Mouse (Mus musculus): ENCODE measurements around the gene Zfp958. TPM values are rescaled to one million over a fixed set of nuclear protein-coding genes. Genes with fewer than 3 reads are reported as not detected.
"Not testable (repeated sequence)": the region's sequence is repeated elsewhere in the genome, so short reads cannot be mapped to it uniquely, and the experiment has no call there.

Gene Zfp958
- total and polyA plus RNA-seq, 2 experiments from 2014 or later: 10.0 to 10.7 TPM

- no peaks in the 10 kb centered on the region for H3K9me3 ChIP-seq (ENCODE audit: low read length)
- TF ChIP-seq CTCF (IDR thresholded peaks at IDR 0.05): peak; percentile 88
- no peaks in the 10 kb centered on the region for H3K27me3 ChIP-seq (ENCODE audit: insufficient read depth, low read length)
- DNase-seq (ENCODE audit: low spot score) (peak; percentile 94), ATAC-seq (ENCODE audit: low FRiP score) (peak; percentile 86)
- no peak overlapping the region for H3K9ac ChIP-seq (replicated peaks; ENCODE audit: low read length, poor library complexity, severe bottlenecking)
- no peak overlapping the region for H3K4me3 ChIP-seq (ENCODE audit: low read depth, low read length)
- WGBS: 36% methylated on average over 9 of the region's 9 CpGs
- no peak overlapping the region for H3K27ac ChIP-seq (ENCODE audit: low read depth, low read length)
- H3K4me1 ChIP-seq (ENCODE audit: insufficient read depth, low read length): no peaks in the 10 kb centered on the region
- H3K36me3 ChIP-seq (ENCODE audit: insufficient read depth, low read length): no peaks in the 10 kb centered on the region
- no peak overlapping the region for H3K4me2 ChIP-seq (ENCODE audit: low read depth, low read length, poor library complexity, severe bottlenecking)
Observed at GRCm38 (mm10) chr8:4588165-4589000, 24.6 kb upstream of the Zfp958 start.

GRCm38 (mm10) chr8:4608896-4609295 is 4.1 kb upstream of the Zfp958 start:
- ATAC-seq (ENCODE audit: low FRiP score): no peak
- no peak overlapping the region for H3K4me2 ChIP-seq (ENCODE audit: low read depth, low read length, poor library complexity, severe bottlenecking)
- no peak overlapping the region for H3K4me3 ChIP-seq (ENCODE audit: low read depth, low read length)
- H3K27me3 ChIP-seq (ENCODE audit: insufficient read depth, low read length): no peaks in the 10 kb centered on the region
- no peaks in the 10 kb centered on the region for H3K9me3 ChIP-seq (ENCODE audit: low read length)
- no peak overlapping the region for H3K27ac ChIP-seq (ENCODE audit: low read depth, low read length)
- DNase-seq (ENCODE audit: low spot score): no peak
- no peaks in the 10 kb centered on the region for H3K36me3 ChIP-seq (ENCODE audit: insufficient read depth, low read length)
- H3K4me1 ChIP-seq (ENCODE audit: insufficient read depth, low read length): no peaks in the 10 kb centered on the region
- no peak overlapping the region for H3K9ac ChIP-seq (replicated peaks; ENCODE audit: low read length, poor library complexity, severe bottlenecking)
- 93% methylated on average over 7 of the region's 7 CpGs for WGBS
- TF ChIP-seq CTCF (IDR thresholded peaks at IDR 0.05): no peak

DNA sequence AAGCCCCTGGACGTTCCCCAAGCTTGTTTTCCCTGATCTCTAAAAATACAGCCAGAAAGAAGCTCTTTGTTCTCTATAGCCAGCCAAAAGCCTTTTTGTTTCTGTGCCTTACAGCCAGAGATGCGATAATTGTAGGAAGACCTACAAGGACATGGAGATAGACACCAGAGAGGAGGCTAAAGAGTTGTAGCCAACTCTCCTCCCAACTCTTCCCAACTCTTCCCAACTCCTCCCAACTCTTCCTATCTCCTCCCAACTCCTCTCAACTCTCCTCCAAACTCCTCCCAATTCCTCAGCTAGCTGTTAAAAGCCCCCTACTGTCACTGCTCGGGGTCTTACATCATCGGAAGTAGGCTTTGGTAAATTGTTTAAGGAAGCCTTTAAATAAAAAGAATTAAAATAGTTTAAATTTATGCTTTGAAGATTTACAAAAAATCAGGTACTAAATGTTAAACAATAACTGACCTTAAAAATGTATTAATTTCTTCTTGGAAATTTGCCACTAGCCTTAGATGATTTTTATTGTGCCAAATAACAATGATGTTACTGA is 1.3 kb upstream of the Zfp958 start:
- not testable (repeated sequence) for H3K4me3 ChIP-seq (ENCODE audit: low read depth, low read length); H3K4me2 ChIP-seq (ENCODE audit: low read depth, low read length, poor library complexity, severe bottlenecking); H3K9ac ChIP-seq (replicated peaks; ENCODE audit: low read length, poor library complexity, severe bottlenecking); H3K4me1 ChIP-seq (ENCODE audit: insufficient read depth, low read length); H3K9me3 ChIP-seq (ENCODE audit: low read length); H3K27ac ChIP-seq (ENCODE audit: low read depth, low read length); H3K27me3 ChIP-seq (ENCODE audit: insufficient read depth, low read length); H3K36me3 ChIP-seq (ENCODE audit: insufficient read depth, low read length); DNase-seq (ENCODE audit: low spot score); ATAC-seq (ENCODE audit: low FRiP score)
- 68% methylated on average over 4 of the region's 4 CpGs for WGBS

GRCm38 (mm10) chr8:4627349-4627748 is 14.4 kb downstream of the Zfp958 start:
- DNase-seq (ENCODE audit: low spot score) (no peak), ATAC-seq (ENCODE audit: low FRiP score) (no peak)
- no peak overlapping the region for H3K27ac ChIP-seq (ENCODE audit: low read depth, low read length)
- H3K4me3 ChIP-seq (ENCODE audit: low read depth, low read length): no peak overlapping the region
- no peak overlapping the region for H3K9ac ChIP-seq (replicated peaks; ENCODE audit: low read length, poor library complexity, severe bottlenecking)
- H3K27me3 ChIP-seq (ENCODE audit: insufficient read depth, low read length): no peaks in the 10 kb centered on the region
- H3K9me3 ChIP-seq (ENCODE audit: low read length): peaks cover 20% of the 10 kb centered on the region
- no peaks in the 10 kb centered on the region for H3K4me1 ChIP-seq (ENCODE audit: insufficient read depth, low read length)
- TF ChIP-seq CTCF (IDR thresholded peaks at IDR 0.05): no peak
- H3K36me3 ChIP-seq (ENCODE audit: insufficient read depth, low read length): peaks cover 35% of the 10 kb centered on the region
- H3K4me2 ChIP-seq (ENCODE audit: low read depth, low read length, poor library complexity, severe bottlenecking): no peak overlapping the region
- WGBS: 100% methylated on average over 1 of the region's 1 CpGs

DNA sequence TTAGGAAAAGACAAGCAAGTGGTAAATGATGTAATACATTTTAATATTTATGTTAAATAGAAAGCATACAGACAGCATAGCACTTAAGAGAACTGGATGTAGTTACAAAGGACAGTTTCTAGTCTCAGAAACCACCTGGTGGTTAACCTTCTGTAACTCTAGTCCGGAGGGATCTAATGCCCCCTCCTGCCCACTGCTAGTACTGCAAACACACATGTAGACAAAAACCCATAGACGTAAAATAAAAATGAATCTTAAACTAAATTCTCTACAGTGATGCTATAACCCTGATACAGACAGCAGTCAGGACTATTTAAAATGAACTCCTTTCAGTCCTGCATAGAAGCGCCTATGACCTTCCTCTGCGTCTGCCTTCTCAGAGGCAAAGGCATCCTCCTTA is 24.1 kb downstream of the Zfp958 start:
- H3K4me3 ChIP-seq (ENCODE audit: low read depth, low read length): no peak overlapping the region
- H3K9ac ChIP-seq (replicated peaks; ENCODE audit: low read length, poor library complexity, severe bottlenecking): no peak overlapping the region
- H3K9me3 ChIP-seq (ENCODE audit: low read length): 0 out of 2 replicates have a peak, but pooled peaks cover 6% of the 10 kb centered on the region
- no peak overlapping the region for H3K4me2 ChIP-seq (ENCODE audit: low read depth, low read length, poor library complexity, severe bottlenecking)
- ATAC-seq (ENCODE audit: low FRiP score): no peak
- DNase-seq (ENCODE audit: low spot score): no peak
- no peak overlapping the region for H3K27ac ChIP-seq (ENCODE audit: low read depth, low read length)
- no peaks in the 10 kb centered on the region for H3K4me1 ChIP-seq (ENCODE audit: insufficient read depth, low read length)
- WGBS: 93% methylated on average over 4 of the region's 4 CpGs
- no peaks in the 10 kb centered on the region for H3K27me3 ChIP-seq (ENCODE audit: insufficient read depth, low read length)
- no peaks in the 10 kb centered on the region for H3K36me3 ChIP-seq (ENCODE audit: insufficient read depth, low read length)
- TF ChIP-seq CTCF (IDR thresholded peaks at IDR 0.05): no peak

DNA sequence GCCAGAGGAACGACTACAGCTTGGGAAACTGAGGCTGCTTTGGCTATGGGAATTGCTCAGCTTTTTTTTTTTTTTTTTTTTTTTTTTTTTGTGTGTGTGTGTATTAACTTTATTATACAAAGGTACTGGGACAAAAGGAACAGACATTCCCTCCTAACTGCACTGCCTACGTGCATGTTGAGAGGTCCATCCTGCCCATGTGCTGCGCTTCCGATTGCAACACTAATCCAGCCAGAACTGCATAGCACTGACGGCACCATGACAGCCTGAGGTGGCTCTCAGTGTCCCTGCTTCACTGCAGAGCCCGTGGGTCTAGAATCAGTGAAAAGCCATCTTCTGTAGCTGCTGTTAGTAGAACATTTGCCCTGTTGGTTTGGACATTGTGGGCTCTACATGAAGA is 30.0 kb downstream of the Zfp958 start:
- 83% methylated on average over 6 of the region's 6 CpGs for WGBS
- not testable (repeated sequence) for H3K4me3 ChIP-seq (ENCODE audit: low read depth, low read length); ATAC-seq (ENCODE audit: low FRiP score); DNase-seq (ENCODE audit: low spot score); H3K4me2 ChIP-seq (ENCODE audit: low read depth, low read length, poor library complexity, severe bottlenecking); H3K9ac ChIP-seq (replicated peaks; ENCODE audit: low read length, poor library complexity, severe bottlenecking); H3K36me3 ChIP-seq (ENCODE audit: insufficient read depth, low read length); H3K9me3 ChIP-seq (ENCODE audit: low read length); H3K27me3 ChIP-seq (ENCODE audit: insufficient read depth, low read length); H3K4me1 ChIP-seq (ENCODE audit: insufficient read depth, low read length); H3K27ac ChIP-seq (ENCODE audit: low read depth, low read length)
